Mouse (Mus musculus) layer of hippocampus, postnatal 10 days (tissue): ENCODE data around the gene Polr3h. TPM values are rescaled to one million over a fixed set of nuclear protein-coding genes. Genes with fewer than 3 reads are reported as not detected.
"Not testable (repeated sequence)": the region's sequence is repeated elsewhere in the genome, so short reads cannot be mapped to it uniquely, and the experiment has no call there.

Source experiments
- DNase-seq, 2 experiments: peaks; one replicate each; pipeline ENCODE4 v3.0.0; 2021; ENCODE audit warnings: low spot score in 2 of 2
- long read RNA-seq: library from polyadenylated mRNA; stranded (forward); transcript quantifications from one replicate; pipeline ENCODE4 v2.0.0, GENCODE M21; 2023
- total RNA-seq, 2 experiments: library from RNA; stranded (reverse); gene quantifications; 2 replicates each; pipeline ENCODE4 v1.2.3; 2021

The Polr3h gene
- 10 to 100 TPM; 50.9 to 52.8 TPM for total RNA-seq
- long read RNA-seq, transcript Polr3h-206 (6 exons, 1,290 nt), result minor isoform, 19 of 125 reads
- long read RNA-seq, transcript Polr3h-201 (6 exons, 2,542 nt), result major isoform, 75 of 125 reads
- long read RNA-seq, partial matches to known transcripts, result 2 of 125 reads
- long read RNA-seq, other reads (novel, unspliced or antisense), result 29 of 125 reads

GRCm38 (mm10) chr15:81925760-81926445 is at the start of gene Polr3h:
TSS of gene Polr3h (minus strand) at chr15:81926240.
- peak; percentile 91 to 95 for DNase-seq

DNA sequence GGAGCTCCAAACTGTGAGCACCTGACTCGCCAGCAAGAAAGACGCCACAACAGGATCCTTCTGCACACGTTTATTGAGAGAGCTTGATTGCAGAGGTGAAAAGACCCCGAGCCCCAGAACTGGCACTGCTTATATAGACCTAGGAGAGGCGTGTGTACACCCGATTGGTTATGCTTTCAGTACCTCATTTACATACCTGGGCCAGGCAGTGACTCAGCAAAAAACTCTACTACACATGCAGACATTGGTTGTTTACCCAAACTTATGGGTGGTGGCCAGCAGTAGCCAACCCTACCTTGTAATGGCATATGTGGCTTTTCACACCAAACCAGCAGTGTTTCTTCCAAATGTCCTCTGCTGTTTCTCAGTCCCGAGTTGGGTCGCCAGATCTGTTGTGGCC is 49.1 kb upstream of the Polr3h start:
- not testable (repeated sequence) for DNase-seq

DNA sequence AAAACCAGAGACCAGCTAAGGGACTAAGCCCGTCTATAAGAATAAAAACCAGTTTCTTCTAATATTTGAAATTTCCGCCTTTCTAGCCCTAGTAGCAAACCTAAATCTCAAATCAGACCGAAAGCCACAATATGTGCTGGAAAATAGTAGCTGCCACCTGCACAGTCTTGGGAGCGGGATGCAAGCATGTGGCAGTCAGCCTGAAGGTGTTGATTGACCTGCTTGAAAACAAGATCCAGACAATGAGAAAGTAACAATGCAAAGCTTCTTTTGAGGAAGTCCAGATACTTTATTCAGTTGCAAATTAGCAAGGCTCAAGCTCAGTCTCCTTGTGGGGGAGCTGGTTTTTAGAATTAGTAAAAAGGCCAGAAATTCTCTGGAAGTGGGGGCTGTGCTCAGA is 44.5 kb upstream of the Polr3h start:
- DNase-seq, result not testable (repeated sequence)

DNA sequence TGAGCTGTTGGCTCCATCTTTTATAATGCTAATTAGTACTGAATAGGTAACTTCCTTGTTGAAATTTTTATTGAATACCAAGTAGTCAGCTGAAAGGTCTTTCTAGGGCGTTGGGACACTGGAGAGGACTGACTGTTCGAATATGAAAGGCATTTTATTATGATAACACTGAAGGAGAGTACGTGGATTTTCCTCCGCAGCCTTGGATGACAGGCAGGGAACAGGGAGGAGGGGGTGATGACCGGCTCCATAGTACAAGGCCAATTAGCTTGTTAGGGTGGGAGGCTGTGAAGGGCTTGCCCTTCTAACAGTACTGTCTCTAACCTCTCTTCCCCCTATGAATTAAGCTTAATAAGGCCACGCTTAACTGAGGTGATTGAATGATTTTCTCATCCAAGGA is 43.6 kb upstream of the Polr3h start:
- DNase-seq, result not testable (repeated sequence)

GRCm38 (mm10) chr15:81969173-81969572 is 43.1 kb upstream of the Polr3h start:
- no peak for DNase-seq

DNA sequence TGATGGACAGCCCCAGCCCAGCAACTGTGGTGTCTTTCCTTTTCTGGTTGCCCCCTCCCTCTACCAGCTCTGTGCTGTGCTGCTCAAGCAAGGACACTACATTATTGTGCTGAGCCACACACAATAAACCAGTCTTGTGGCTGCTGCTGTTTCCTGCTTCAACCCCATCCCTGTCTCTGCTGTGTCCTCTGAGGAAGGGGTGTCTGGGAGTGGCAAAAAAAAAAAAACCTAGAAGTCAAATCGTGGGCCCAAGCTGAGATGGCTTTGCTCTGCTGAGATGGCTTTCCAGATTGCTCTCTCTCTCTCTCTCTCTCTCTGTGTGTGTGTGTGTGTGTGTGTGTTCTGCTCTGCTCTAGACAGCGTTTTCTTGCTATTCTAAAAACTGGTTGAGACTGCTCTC is 42.4 kb upstream of the Polr3h start:
- DNase-seq, result no peak

GRCm38 (mm10) chr15:81967821-81968220 is 41.8 kb upstream of the Polr3h start:
- no peak for DNase-seq

- no peak for DNase-seq
Measured at GRCm38 (mm10) chr15:81966062-81966829, 40.2 kb upstream of the Polr3h start.

- DNase-seq, result no peak
Measured at GRCm38 (mm10) chr15:81964980-81965545, 39.0 kb upstream of the Polr3h start.

- no peak for DNase-seq
Measured at GRCm38 (mm10) chr15:81964262-81964661, 38.2 kb upstream of the Polr3h start.

DNA sequence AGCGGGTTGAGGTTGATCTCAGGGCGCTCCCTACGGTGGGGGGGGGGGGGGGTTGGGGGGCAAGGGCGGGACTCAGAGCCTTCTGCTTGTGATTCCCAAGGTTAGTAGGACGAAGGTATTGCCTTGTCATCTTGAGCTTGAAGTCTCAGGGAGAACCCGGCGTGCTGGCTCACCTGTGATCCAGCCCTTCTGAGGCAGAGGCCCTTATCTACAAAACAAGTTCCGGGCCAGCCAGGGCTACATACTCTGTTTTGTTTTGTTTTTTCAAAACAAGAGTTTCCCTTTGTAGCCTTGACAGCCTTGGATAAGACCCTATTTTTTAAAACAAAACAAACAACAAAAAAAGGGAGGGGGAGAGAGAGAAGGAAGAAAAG is 35.0 kb upstream of the Polr3h start:
- no peak for DNase-seq

DNA sequence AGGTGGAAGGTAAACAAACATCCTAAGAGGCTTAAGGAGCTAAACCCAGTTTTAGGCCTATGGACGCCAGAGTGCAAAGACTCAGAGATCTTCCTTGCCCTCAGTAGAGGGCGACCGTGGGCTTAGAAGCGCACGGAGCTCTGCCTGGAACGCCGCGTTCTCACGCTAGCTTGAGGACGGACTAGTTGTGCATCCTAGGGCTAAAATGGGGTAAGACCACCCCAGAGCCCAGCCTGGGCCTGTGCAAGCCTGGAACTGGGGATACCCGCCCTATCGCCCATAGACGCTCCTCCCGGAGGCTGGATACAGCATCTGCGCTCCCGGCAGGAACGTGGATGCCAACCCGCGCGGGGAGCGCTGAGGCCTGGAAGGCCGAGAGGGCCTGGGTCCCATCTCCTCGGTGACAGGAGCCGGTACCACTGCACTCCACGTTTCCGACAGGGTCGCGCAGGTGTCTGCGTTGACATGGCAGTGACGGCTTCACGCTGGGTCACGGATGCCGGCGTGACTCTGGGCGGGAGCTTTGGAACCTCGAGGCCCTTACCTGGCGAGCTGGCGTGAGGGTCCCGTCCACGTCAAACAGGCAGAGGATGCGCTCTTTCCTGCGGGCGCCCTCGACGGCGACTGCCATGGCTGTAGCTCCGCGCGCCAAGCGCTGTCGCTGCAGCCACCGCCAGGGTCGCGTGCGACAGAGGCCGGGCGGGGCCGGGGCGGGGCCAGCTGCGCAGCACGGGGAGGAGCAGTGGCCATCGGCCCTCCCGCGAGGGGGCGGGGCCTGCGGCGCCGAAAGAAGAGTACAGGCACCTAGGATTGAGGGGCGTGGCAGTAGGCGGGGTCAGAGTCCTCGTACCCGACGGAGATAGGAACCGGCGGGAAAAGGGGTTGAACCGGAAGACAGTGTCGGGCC is 34.4 kb upstream of the Polr3h start, which contains the start of gene Pmm1:
Gene Pmm1 (minus strand): TSS at position 760 of the 907 bp plus-strand sequence.
- DNase-seq, result peak; percentile 95 to 97

- DNase-seq, result no peak
Measured at GRCm38 (mm10) chr15:81958906-81959305, 32.9 kb upstream of the Polr3h start.

DNA sequence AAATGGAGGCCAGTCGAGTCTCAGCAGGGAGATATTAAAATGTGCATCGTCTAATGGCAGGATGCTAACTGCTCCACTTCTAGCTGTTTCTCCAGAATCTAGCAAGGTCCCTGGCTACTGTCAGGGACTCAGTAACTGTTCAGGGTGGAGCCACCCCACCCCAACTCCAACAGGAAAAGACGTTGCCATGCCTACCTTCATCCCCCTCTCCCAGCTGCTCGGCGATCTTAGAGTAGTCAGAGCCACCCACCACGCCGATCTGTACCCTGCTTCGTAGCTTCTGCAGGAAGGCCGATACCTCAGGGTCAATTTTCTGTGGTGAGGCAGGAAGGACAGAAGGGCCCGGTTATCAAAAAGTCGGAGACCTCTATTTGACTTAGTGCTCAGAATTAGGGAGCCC is 31.6 kb upstream of the Polr3h start:
- DNase-seq, result no peak

- peak; percentile 69 to 77 for DNase-seq
Measured at GRCm38 (mm10) chr15:81956457-81956856, 30.4 kb upstream of the Polr3h start.

GRCm38 (mm10) chr15:81955414-81955813 is 29.4 kb upstream of the Polr3h start:
- DNase-seq, result no peak

DNA sequence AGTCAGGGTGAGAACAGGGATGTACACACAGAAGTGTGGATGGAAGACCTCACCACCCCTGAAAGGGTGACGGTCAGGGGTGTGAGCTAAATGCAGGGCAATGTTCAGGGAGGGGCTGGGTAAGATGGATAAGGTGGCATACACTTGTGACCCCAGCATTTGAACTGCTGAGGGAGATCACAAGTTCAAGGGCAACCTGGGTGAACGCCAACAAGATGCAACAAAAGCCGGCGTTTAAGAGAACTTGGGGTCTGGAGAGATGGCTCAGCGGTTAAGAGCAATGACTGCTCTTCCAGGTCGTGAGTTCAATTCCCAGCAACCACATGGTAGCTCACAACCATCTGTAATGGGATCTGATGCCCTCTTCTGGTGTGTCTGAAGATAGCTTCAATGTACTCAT is 28.7 kb upstream of the Polr3h start:
- DNase-seq, result no peak

GRCm38 (mm10) chr15:81954151-81954583 is 28.1 kb upstream of the Polr3h start:
- peak in 1 of 2 experiments; percentile 10 for DNase-seq

GRCm38 (mm10) chr15:81952310-81952709 is 26.3 kb upstream of the Polr3h start:
- DNase-seq, result no peak

- no peak for DNase-seq
Measured at GRCm38 (mm10) chr15:81951159-81951558, 25.1 kb upstream of the Polr3h start.

DNA sequence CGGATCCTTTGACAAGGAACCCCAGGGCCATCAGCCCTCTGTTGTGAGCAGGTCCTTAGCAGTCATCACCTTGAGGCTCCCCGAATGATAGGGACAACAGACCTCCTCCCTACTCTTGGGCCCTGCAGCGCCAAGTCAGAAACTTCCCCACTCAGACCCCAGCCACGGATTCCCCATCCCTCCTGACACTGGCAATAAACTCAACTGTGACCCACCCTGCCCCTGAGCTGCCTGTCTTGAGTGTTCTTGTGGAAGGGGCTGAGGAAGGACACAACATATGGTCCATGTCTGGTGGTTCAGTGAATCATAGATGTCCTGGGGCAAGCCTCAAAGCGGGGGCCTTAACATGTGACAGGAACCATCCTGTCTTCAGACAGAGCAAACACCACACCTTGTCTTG is 24.7 kb upstream of the Polr3h start:
- DNase-seq, result no peak
